Mouse (Mus musculus) cortical plate, adult 2 months (tissue): ENCODE measurements around the gene Foxp1.

Source experiments
- CTCF ChIP-seq: fragments of 200-500 bp; IDR thresholded peaks from 2 replicates; pipeline ENCODE4 v1.5.1; 2011; ENCODE audit warnings: mild to moderate bottlenecking, control low read depth, low read length; ENCODE audit not compliant: insufficient read depth; ENCODE audit errors: extremely low read depth
- POLR2A ChIP-seq: fragments of 200-500 bp; IDR thresholded peaks from 2 replicates; pipeline ENCODE4 v1.6.1; 2011; ENCODE audit warnings: mild to moderate bottlenecking, low read length, control low read depth; ENCODE audit not compliant: insufficient read depth; ENCODE audit errors: extremely low read depth

DNA sequence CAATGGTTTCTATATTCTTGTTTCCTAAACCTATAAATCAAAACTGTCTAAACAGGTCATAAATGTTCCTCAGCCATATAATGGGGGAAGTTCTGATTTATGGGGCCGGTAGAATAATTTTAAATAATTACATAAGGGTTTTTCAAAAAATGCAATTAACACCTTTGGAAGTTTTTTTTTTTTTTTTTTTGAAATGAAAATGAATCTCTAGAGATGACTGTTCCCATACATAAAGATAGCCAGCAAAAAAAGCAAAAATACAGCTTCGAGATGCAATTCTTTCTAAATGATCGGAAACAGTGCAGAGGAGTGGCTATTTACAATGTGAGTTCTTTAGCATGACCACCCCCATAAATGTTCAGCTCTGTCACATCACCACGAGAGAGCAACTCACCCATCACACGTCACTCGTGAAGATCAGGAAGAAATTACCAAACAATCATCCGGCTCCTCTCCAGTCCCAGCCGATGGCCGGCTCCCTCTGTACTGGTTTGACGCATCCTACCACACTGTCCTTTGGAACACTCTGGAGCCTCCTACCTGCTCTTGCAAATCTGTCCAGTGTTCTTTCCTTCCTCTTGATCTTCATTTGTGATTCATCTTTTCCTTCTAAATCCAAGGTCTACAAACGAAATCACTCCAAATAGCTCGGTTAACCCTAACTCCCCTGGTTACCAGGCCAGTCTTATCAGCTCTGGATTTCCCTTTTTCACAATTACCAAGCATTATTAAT is 478.4 kb downstream of the Foxp1 start:
- no peak for TF ChIP-seq CTCF
- TF ChIP-seq POLR2A, result no peak
